Mouse (Mus musculus) neural tube, embryonic 13.5 days (tissue): ENCODE data around the gene Ccnt2. TPM values are rescaled to one million over a fixed set of nuclear protein-coding genes. Genes with fewer than 3 reads are reported as not detected.
"Not testable (repeated sequence)": the region's sequence is repeated elsewhere in the genome, so short reads cannot be mapped to it uniquely, and the experiment has no call there.

ENCODE experiments used
- ATAC-seq: fragments of 200-750 bp; cut with Nextera tagmentation; 2 replicates; pipeline ENCODE4 v1.8.0; 2017; ENCODE audit warnings: low read depth, mild to moderate bottlenecking, moderate TSS enrichment, moderate library complexity
- H3K27ac ChIP-seq: fragments of 300-500 bp; sonication (generic); replicated peaks from 2 replicates; pipeline ENCODE4 v1.5.1; 2015; ENCODE audit warnings: moderate library complexity, mild to moderate bottlenecking, inconsistent platforms
- H3K27me3 ChIP-seq: fragments of 300-500 bp; sonication (generic); 2 replicates; pipeline ENCODE4 v1.6.1; 2015; ENCODE audit warnings: mild to moderate bottlenecking, inconsistent platforms
- H3K36me3 ChIP-seq: fragments of 300-500 bp; sonication (generic); 2 replicates; pipeline ENCODE4 v1.6.1; 2015; ENCODE audit warnings: mild to moderate bottlenecking, inconsistent platforms
- H3K4me1 ChIP-seq: fragments of 300-500 bp; sonication (generic); replicated peaks from 2 replicates; pipeline ENCODE4 v1.6.1; 2015; ENCODE audit warnings: inconsistent platforms
- H3K4me2 ChIP-seq: fragments of 300-500 bp; sonication (generic); 2 replicates; pipeline ENCODE4 v1.6.1; 2015; ENCODE audit warnings: inconsistent platforms, mild to moderate bottlenecking, moderate library complexity
- H3K4me3 ChIP-seq: fragments of 300-500 bp; sonication (generic); 2 replicates; pipeline ENCODE4 v1.5.1; 2015; ENCODE audit warnings: mild to moderate bottlenecking, inconsistent platforms
- H3K9ac ChIP-seq: fragments of 300-500 bp; sonication (generic); 2 replicates; pipeline ENCODE4 v1.6.1; 2015; ENCODE audit warnings: moderate library complexity, mild to moderate bottlenecking, inconsistent platforms
- H3K9me3 ChIP-seq: fragments of 300-500 bp; sonication (generic); 2 replicates; pipeline ENCODE4 v1.6.1; 2016; ENCODE audit warnings: inconsistent platforms
- WGBS: fragments of 180-500 bp; shearing (Covaris S2); methylation state at CpG from one replicate; pipeline ENCODE4 v1.1.7; 2015; 5-methylcytosine and 5-hydroxymethylcytosine counted together
- polyA plus RNA-seq: library from polyadenylated mRNA; unstranded; fragments of >200 nt; fragmentation: Nextera tagmentation; extraction: Ambion mirVana; gene quantifications from 2 replicates; pipeline ENCODE4 v1.2.1, GENCODE M21; 2015

The Ccnt2 gene
- 110 and 120 TPM in 2 replicates for polyA plus RNA-seq

- peak within 1 kb of the TSS; percentile 92 for H3K4me3 ChIP-seq
- under 1% methylated on average over 63 of the region's 63 CpGs for WGBS
- H3K27ac ChIP-seq, result peak within 1 kb of the TSS; percentile 93
- no peaks in the 10 kb centered on the region for H3K9me3 ChIP-seq
- H3K9ac ChIP-seq, result peak within 1 kb of the TSS; percentile 91
- H3K36me3 ChIP-seq, result no peaks in the 10 kb centered on the region; the same call in 1 of the 2 replicates
- ATAC-seq, result peak; percentile 99
- H3K4me2 ChIP-seq, result peak within 1 kb of the TSS; percentile 88
- H3K27me3 ChIP-seq, result no peaks in the 10 kb centered on the region
- H3K4me1 ChIP-seq, result peaks cover 44% of the 10 kb centered on the region
These were observed at the start of gene Ccnt2 for GRCm38 (mm10) chr1:127773803-127774500. TSS of gene Ccnt2 (plus strand) at chr1:127774164.

- H3K36me3 ChIP-seq, result no peaks in the 10 kb centered on the region
- no peak within 1 kb of the TSS for H3K9ac ChIP-seq
- no peaks in the 10 kb centered on the region for H3K27me3 ChIP-seq
- peaks cover 13% of the 10 kb centered on the region; the same call in 1 of the 2 replicates for H3K9me3 ChIP-seq
- H3K4me3 ChIP-seq, result no peak within 1 kb of the TSS
- no peak within 1 kb of the TSS for H3K4me2 ChIP-seq
- no peaks in the 10 kb centered on the region for H3K4me1 ChIP-seq
- WGBS, result 93% methylated on average over 4 of the region's 4 CpGs
- H3K27ac ChIP-seq, result no peak within 1 kb of the TSS
- no peak for ATAC-seq
These were observed 44.9 kb upstream of the Ccnt2 start, which contains the start of gene Acmsd for GRCm38 (mm10) chr1:127729096-127729495. TSS of gene Acmsd (plus strand) at chr1:127729413.

GRCm38 (mm10) chr1:127731086-127731485 lies 42.9 kb upstream of the Ccnt2 start:
- Histone ChIP-seq H3K4me2 (no peak overlapping the region), H3K9me3 (peaks cover 13% of the 10 kb centered on the region; the same call in 1 of the 2 replicates), H3K4me1 (no peaks in the 10 kb centered on the region), H3K36me3 (no peaks in the 10 kb centered on the region), H3K27me3 (no peaks in the 10 kb centered on the region), H3K9ac (no peak overlapping the region), H3K27ac (no peak overlapping the region), H3K4me3 (no peak overlapping the region)
- ATAC-seq, result no peak
- WGBS, result 49% methylated on average over 3 of the region's 3 CpGs

GRCm38 (mm10) chr1:127732435-127732834 lies 41.5 kb upstream of the Ccnt2 start:
- peaks cover 13% of the 10 kb centered on the region; the same call in 1 of the 2 replicates for H3K9me3 ChIP-seq
- ATAC-seq, result no peak
- H3K27ac ChIP-seq, result no peak overlapping the region
- no peak overlapping the region for H3K4me2 ChIP-seq
- H3K36me3 ChIP-seq, result no peaks in the 10 kb centered on the region
- H3K9ac ChIP-seq, result no peak overlapping the region
- no peaks in the 10 kb centered on the region for H3K4me1 ChIP-seq
- H3K27me3 ChIP-seq, result no peaks in the 10 kb centered on the region
- WGBS, result 85% methylated on average over 3 of the region's 3 CpGs
- H3K4me3 ChIP-seq, result no peak overlapping the region

- Histone ChIP-seq H3K4me1 (no peaks in the 10 kb centered on the region), H3K27ac (no peak overlapping the region), H3K4me3 (no peak overlapping the region), H3K9ac (no peak overlapping the region), H3K27me3 (no peaks in the 10 kb centered on the region), H3K36me3 (no peaks in the 10 kb centered on the region), H3K9me3 (peaks cover 13% of the 10 kb centered on the region; the same call in 1 of the 2 replicates), H3K4me2 (no peak overlapping the region)
- no peak for ATAC-seq
- 78% methylated on average over 3 of the region's 3 CpGs for WGBS
These were observed 41.1 kb upstream of the Ccnt2 start for GRCm38 (mm10) chr1:127732841-127733240.

GRCm38 (mm10) chr1:127735356-127735755 lies 38.6 kb upstream of the Ccnt2 start:
- ATAC-seq, result no peak
- no peaks in the 10 kb centered on the region for H3K4me1 ChIP-seq
- H3K36me3 ChIP-seq, result no peaks in the 10 kb centered on the region
- no peak overlapping the region for H3K4me3 ChIP-seq
- H3K27ac ChIP-seq, result no peak overlapping the region
- 71% methylated on average over 3 of the region's 3 CpGs for WGBS
- H3K9ac ChIP-seq, result no peak overlapping the region
- H3K9me3 ChIP-seq, result no peaks in the 10 kb centered on the region
- H3K27me3 ChIP-seq, result no peaks in the 10 kb centered on the region
- H3K4me2 ChIP-seq, result no peak overlapping the region

- WGBS, result 65% methylated on average over 11 of the region's 11 CpGs
- H3K9me3 ChIP-seq, result peaks cover 6% of the 10 kb centered on the region; the same call in 1 of the 2 replicates
- H3K9ac ChIP-seq, result no peak overlapping the region
- H3K36me3 ChIP-seq, result no peaks in the 10 kb centered on the region
- ATAC-seq, result peak; percentile 23; the same call in 1 of the 2 replicates
- no peak overlapping the region for H3K27ac ChIP-seq
- no peaks in the 10 kb centered on the region for H3K27me3 ChIP-seq
- H3K4me2 ChIP-seq, result no peak overlapping the region; the same call in 1 of the 2 replicates
- H3K4me1 ChIP-seq, result peaks cover 11% of the 10 kb centered on the region; the same call in 1 of the 2 replicates
- H3K4me3 ChIP-seq, result no peak overlapping the region
These were observed 23.4 kb upstream of the Ccnt2 start for GRCm38 (mm10) chr1:127750401-127751102.

- H3K4me2 ChIP-seq, result no peak overlapping the region
- H3K9ac ChIP-seq, result no peak overlapping the region
- ATAC-seq, result no peak
- no peaks in the 10 kb centered on the region for H3K9me3 ChIP-seq
- H3K27me3 ChIP-seq, result no peaks in the 10 kb centered on the region
- no peak overlapping the region for H3K27ac ChIP-seq
- WGBS, result 78% methylated on average over 4 of the region's 4 CpGs
- peaks cover 3% of the 10 kb centered on the region; the same call in 1 of the 2 replicates for H3K4me1 ChIP-seq
- H3K36me3 ChIP-seq, result no peaks in the 10 kb centered on the region
- H3K4me3 ChIP-seq, result no peak overlapping the region
These were observed 18.2 kb upstream of the Ccnt2 start for GRCm38 (mm10) chr1:127755806-127756205.

GRCm38 (mm10) chr1:127756331-127757163 lies 17.4 kb upstream of the Ccnt2 start:
- H3K4me1 ChIP-seq, result no peaks in the 10 kb centered on the region
- no peak overlapping the region for H3K9ac ChIP-seq
- H3K36me3 ChIP-seq, result no peaks in the 10 kb centered on the region
- no peak overlapping the region for H3K27ac ChIP-seq
- 70% methylated on average over 5 of the region's 5 CpGs for WGBS
- no peaks in the 10 kb centered on the region for H3K9me3 ChIP-seq
- H3K4me2 ChIP-seq, result no peak overlapping the region
- H3K4me3 ChIP-seq, result no peak overlapping the region
- H3K27me3 ChIP-seq, result no peaks in the 10 kb centered on the region
- ATAC-seq, result no peak

- not testable (repeated sequence) for H3K27me3 ChIP-seq, H3K27ac ChIP-seq, H3K9me3 ChIP-seq, H3K4me2 ChIP-seq, H3K36me3 ChIP-seq, H3K9ac ChIP-seq, ATAC-seq, H3K4me1 ChIP-seq, H3K4me3 ChIP-seq
- 94% methylated on average over 3 of the region's 3 CpGs for WGBS
These were observed 16.8 kb upstream of the Ccnt2 start for GRCm38 (mm10) chr1:127757164-127757545.

GRCm38 (mm10) chr1:127765468-127765867 lies 8.5 kb upstream of the Ccnt2 start:
- 53% methylated on average over 2 of the region's 2 CpGs for WGBS
- H3K9me3 ChIP-seq, result no peaks in the 10 kb centered on the region
- H3K4me2 ChIP-seq, result no peak overlapping the region
- no peak for ATAC-seq
- H3K36me3 ChIP-seq, result no peaks in the 10 kb centered on the region
- no peak overlapping the region for H3K9ac ChIP-seq
- no peak overlapping the region for H3K4me3 ChIP-seq
- no peaks in the 10 kb centered on the region for H3K4me1 ChIP-seq
- no peaks in the 10 kb centered on the region for H3K27me3 ChIP-seq
- no peak overlapping the region for H3K27ac ChIP-seq

GRCm38 (mm10) chr1:127766741-127767140 lies 7.2 kb upstream of the Ccnt2 start:
- H3K9me3 ChIP-seq, result no peaks in the 10 kb centered on the region
- no peaks in the 10 kb centered on the region for H3K27me3 ChIP-seq
- ATAC-seq, result no peak
- no peak overlapping the region for H3K4me3 ChIP-seq
- H3K27ac ChIP-seq, result no peak overlapping the region
- no peak overlapping the region for H3K9ac ChIP-seq
- WGBS, result 87% methylated on average over 2 of the region's 2 CpGs
- no peaks in the 10 kb centered on the region for H3K4me1 ChIP-seq
- no peaks in the 10 kb centered on the region for H3K36me3 ChIP-seq
- H3K4me2 ChIP-seq, result no peak overlapping the region
